Mouse (Mus musculus) cerebellum, adult 2 months (tissue): ENCODE results near the gene Fxn. TPM values are rescaled to one million over a fixed set of nuclear protein-coding genes. Genes with fewer than 3 reads are reported as not detected.

Experiments used
- DNase-seq, 2 experiments: peaks; one replicate each; pipeline ENCODE4 v3.0.0; 2021
- H3K27ac ChIP-seq: fragments of 200-500 bp; 2 replicates; pipeline ENCODE4 v1.5.1; 2012; ENCODE audit warnings: low read length, control low read depth, inconsistent platforms; ENCODE audit not compliant: insufficient read depth
- H3K27me3 ChIP-seq: fragments of 200-500 bp; 2 replicates; pipeline ENCODE4 v1.6.1; 2012; ENCODE audit warnings: inconsistent platforms, mild to moderate bottlenecking, low read length, moderate library complexity; ENCODE audit not compliant: control insufficient read depth, insufficient read depth
- H3K4me1 ChIP-seq: fragments of 200-500 bp; 2 replicates; pipeline ENCODE4 v1.6.1; 2011; ENCODE audit warnings: low read length; ENCODE audit not compliant: control insufficient read depth, insufficient read depth
- H3K4me3 ChIP-seq: fragments of 200-500 bp; replicated peaks from 2 replicates; pipeline ENCODE3; 2011; ENCODE audit warnings: mild to moderate bottlenecking, low read depth, low read length, control low read depth; ENCODE audit not compliant: insufficient read depth
- CTCF ChIP-seq: fragments of 200-500 bp; IDR thresholded peaks from 2 replicates; pipeline ENCODE4 v1.5.1; 2011; ENCODE audit warnings: low read depth, mild to moderate bottlenecking, control low read depth, low read length, moderate library complexity, borderline replicate concordance; ENCODE audit not compliant: insufficient read depth
- POLR2A ChIP-seq: fragments of 200-500 bp; IDR thresholded peaks from 2 replicates; pipeline ENCODE4 v1.6.1; 2011; ENCODE audit warnings: low read length, control low read depth, borderline replicate concordance; ENCODE audit not compliant: insufficient read depth
- WGBS: fragments of 180-500 bp; shearing (Covaris S2); methylation state at CpG from one replicate; pipeline ENCODE4 v1.1.7; 2018; 5-methylcytosine and 5-hydroxymethylcytosine counted together
- polyA plus RNA-seq: library from polyadenylated mRNA; depleted of rRNA; stranded (reverse); fragments of >200 nt; gene quantifications from 2 replicates; pipeline ENCODE4 v1.2.3, GENCODE M21; 2012; rRNA removed

Gene Fxn
- polyA plus RNA-seq, 1 experiment: 13.2 TPM

DNA sequence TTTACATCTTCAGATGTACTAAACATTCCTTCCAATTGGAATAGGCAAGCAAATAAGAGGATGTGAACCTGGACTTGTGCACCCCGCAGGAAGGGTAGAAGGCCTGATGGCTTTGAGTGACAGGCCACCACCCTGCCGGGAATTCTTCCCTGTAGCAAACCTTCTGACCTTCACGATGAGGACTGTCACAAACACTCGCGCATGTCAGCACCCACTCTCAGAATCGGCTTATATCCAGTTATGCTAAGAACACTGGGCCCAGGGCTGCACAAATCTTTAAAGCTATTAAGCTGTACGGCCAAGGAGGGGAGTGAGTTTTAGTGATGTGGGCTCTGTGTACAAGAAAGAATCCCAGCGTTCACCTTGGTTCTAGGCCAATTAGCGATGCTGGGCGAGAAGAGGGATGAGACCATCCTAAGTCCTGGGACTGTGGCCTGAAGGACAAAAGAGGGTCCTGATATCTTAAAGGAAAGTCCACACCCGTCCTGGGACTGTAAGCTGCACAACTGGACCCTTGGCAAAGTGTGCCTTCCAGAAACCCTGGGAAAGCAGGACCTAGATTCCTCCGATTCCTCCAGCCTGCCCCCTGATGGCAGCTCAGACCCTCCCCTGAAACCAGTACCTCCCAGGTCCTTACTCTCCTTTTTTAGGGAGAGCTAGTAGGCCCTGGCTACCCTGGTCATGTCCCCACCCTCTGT is 67.7 kb downstream of the Fxn start:
- TF ChIP-seq CTCF (no peak), POLR2A (no peak)
- 82% methylated on average over 12 of the region's 12 CpGs for WGBS
- Histone ChIP-seq H3K27me3 (no peaks in the 10 kb centered on the region), H3K27ac (no peak overlapping the region), H3K4me3 (no peak overlapping the region), H3K4me1 (no peaks in the 10 kb centered on the region)
- no peak for DNase-seq

Other genes starting within 250 kb of the Fxn start
- 18.8 and 19.2 TPM in 2 replicates for gene Fam189a2, start 249.6 kb downstream of the Fxn start, polyA plus RNA-seq
- 26.5 and 27.7 TPM in 2 replicates for gene Tjp2, start 55.6 kb downstream of the Fxn start, polyA plus RNA-seq
- gene Fam122a, start 196.8 kb upstream of the Fxn start, polyA plus RNA-seq: 25.1 and 27.2 TPM in 2 replicates